In genomic region chr17:36947051-36947819, GRCm38 (mm10) we compare ENCODE assay signal across 9 mouse cellular contexts. TPM values are rescaled to one million over a fixed set of nuclear protein-coding genes. Genes with fewer than 3 reads are reported as not detected.
DNase-seq lines count a peak whose midpoint lies in the region; ATAC-seq and TF ChIP-seq lines count a peak whose summit lies in the region.
"Had no signal": no experiment of that assay in that cellular context is flagged by ENCODE, and none has a peak within 500 bp of the region (broad histone marks: within the 10 kb centered on the region; RNA-seq: fewer than 3 reads in every experiment).

No protein-coding gene starts in this region.

- peak overlapping the region; percentile 91 for H3K4me2 ChIP-seq in forebrain, embryonic 11.5 days (ENCODE audit: low read depth, low read length, severe bottlenecking)
- H3K4me2 ChIP-seq in heart, embryonic 16.5 days (ENCODE audit: low read depth, low read length) = peak overlapping the region; percentile 97
- H3K4me2 ChIP-seq in lung, embryonic 14.5 days = peak overlapping the region; percentile 97

- no peaks in the 10 kb centered on the region for H3K9me3 ChIP-seq in forebrain, embryonic 11.5 days (ENCODE audit: control insufficient read depth, low read length)
- H3K9me3 ChIP-seq in heart, embryonic 16.5 days (replicated peaks; ENCODE audit: control insufficient read depth, low read length) = no peaks in the 10 kb centered on the region
- no peaks in the 10 kb centered on the region for H3K9me3 ChIP-seq in lung, embryonic 14.5 days (ENCODE audit: low read depth, low read length)

- peaks cover 33% of the 10 kb centered on the region for H3K27me3 ChIP-seq in forebrain, embryonic 11.5 days (ENCODE audit: control insufficient read depth, insufficient read depth, low read length)
- H3K27me3 ChIP-seq in heart, embryonic 16.5 days (ENCODE audit: control insufficient read depth, insufficient read depth, low read length) = peaks cover 42% of the 10 kb centered on the region
- H3K27me3 ChIP-seq in lung, embryonic 14.5 days (ENCODE audit: insufficient read depth, low read length) = peaks cover 47% of the 10 kb centered on the region

- TF ChIP-seq CTCF in lung, embryonic 14.5 days (IDR thresholded peaks at IDR 0.05; ENCODE audit: low read depth) = peak; percentile 24; the same call in 1 of the 2 replicates

- H3K4me3 ChIP-seq in forebrain, embryonic 11.5 days (ENCODE audit: low read depth, low read length) = peak overlapping the region; percentile 48
- H3K4me3 ChIP-seq in heart, embryonic 16.5 days (ENCODE audit: low read length) = peak overlapping the region; percentile 64
- H3K4me3 ChIP-seq in lung, embryonic 14.5 days (ENCODE audit: low read depth, low read length) = peak overlapping the region; percentile 48

- peaks cover 10% of the 10 kb centered on the region; the same call in 1 of the 2 replicates for H3K4me1 ChIP-seq in forebrain, embryonic 11.5 days (replicated peaks; ENCODE audit: control insufficient read depth, insufficient read depth, low read length)
- peaks cover 15% of the 10 kb centered on the region for H3K4me1 ChIP-seq in heart, embryonic 16.5 days (ENCODE audit: control insufficient read depth, insufficient read depth, low read length)
- H3K4me1 ChIP-seq in lung, embryonic 14.5 days (ENCODE audit: insufficient read depth) = no peaks in the 10 kb centered on the region; the same call in 1 of the 2 replicates

- under 1% methylated on average over 62 of the region's 62 CpGs for WGBS in forebrain, embryonic 11.5 days
- under 1% methylated on average over 62 of the region's 62 CpGs for WGBS in heart, embryonic 16.5 days
- WGBS in lung, embryonic 14.5 days = under 1% methylated on average over 62 of the region's 62 CpGs

- peak; percentile 71 for DNase-seq in NIH3T3 (ENCODE audit: low read depth)
- peak; percentile 20 for DNase-seq in brain, embryonic 18.5 days (ENCODE audit: low read depth, low spot score)
- DNase-seq in forebrain, embryonic 11.5 days (ENCODE audit: low spot score) = peak; percentile 83
- DNase-seq in kidney, postnatal 14 days = peak; percentile 67
- DNase-seq in lung, embryonic 14.5 days = peak; percentile 72
- peak; percentile 77 for DNase-seq in retina, embryonic 14.5 days (ENCODE audit: low spot score)

- H3K27ac ChIP-seq in forebrain, embryonic 11.5 days (ENCODE audit: low read depth, low read length) = no peak overlapping the region
- H3K27ac ChIP-seq in heart, embryonic 16.5 days (ENCODE audit: low read length) = no peak overlapping the region
- no peak overlapping the region for H3K27ac ChIP-seq in lung, embryonic 14.5 days (ENCODE audit: low read depth)

- ATAC-seq in forebrain, embryonic 11.5 days (replicated peaks; ENCODE audit: low FRiP score) = peak; percentile 60
- ATAC-seq in heart, embryonic 16.5 days (replicated peaks; ENCODE audit: extremely low read depth, insufficient read depth, low FRiP score) = no peak; the same call in 1 of the 2 replicates
- ATAC-seq in lung, embryonic 14.5 days (ENCODE audit: insufficient read depth) = peak; percentile 35; the same call in 1 of the 2 replicates
- no peak for ATAC-seq in erythroid progenitor cell, adult 5-6 weeks (replicated peaks; ENCODE audit: low FRiP score, poor library complexity, severe bottlenecking)

- peak overlapping the region; percentile 75 for H3K9ac ChIP-seq in forebrain, embryonic 11.5 days (ENCODE audit: low read length)
- H3K9ac ChIP-seq in heart, embryonic 16.5 days (ENCODE audit: low read length) = peak overlapping the region; percentile 80
- peak overlapping the region; percentile 64 for H3K9ac ChIP-seq in lung, embryonic 14.5 days

- H3K36me3 ChIP-seq in forebrain, embryonic 11.5 days (ENCODE audit: control insufficient read depth, insufficient read depth, low read length) = no peaks in the 10 kb centered on the region; the same call in 1 of the 2 replicates
- H3K36me3 ChIP-seq in heart, embryonic 16.5 days (ENCODE audit: control insufficient read depth, insufficient read depth) = peaks cover 8% of the 10 kb centered on the region
- peaks cover 13% of the 10 kb centered on the region for H3K36me3 ChIP-seq in lung, embryonic 14.5 days (ENCODE audit: insufficient read depth)

RNA-seq across cellular contexts. Expression of gene Ppp1r11, which starts 4.3 kb away (rescaled TPM):
- 142 and 149 TPM in 2 replicates for polyA plus RNA-seq in forebrain, embryonic 11.5 days (2014; fragmentation: Nextera tagmentation; extraction: Ambion mirVana)
- 81.2 and 81.4 TPM in 2 replicates for polyA plus RNA-seq in heart, embryonic 16.5 days (2015; fragmentation: Nextera tagmentation; extraction: Ambion mirVana)
- polyA plus RNA-seq in lung, embryonic 14.5 days (2014; fragmentation: Nextera tagmentation; extraction: Ambion mirVana) = 116 and 123 TPM in 2 replicates
- total RNA-seq in erythroid progenitor cell, adult 5-6 weeks (2015; ENCODE audit: low replicate concordance) = 8.6 and 24.3 TPM in 2 replicates
- 2.2 and 10.8 TPM in 2 replicates for total RNA-seq in erythroid progenitor cell, adult 5-6 weeks (2017; ENCODE audit: low replicate concordance)

RNA-seq across cellular contexts. Expression of gene Rnf39, which starts 4.5 kb away (rescaled TPM):
- polyA plus RNA-seq in forebrain, embryonic 11.5 days (2014; fragmentation: Nextera tagmentation; extraction: Ambion mirVana) = 0.33 and 0.44 TPM in 2 replicates
- 0.22 and 0.40 TPM in 2 replicates for polyA plus RNA-seq in heart, embryonic 16.5 days (2015; fragmentation: Nextera tagmentation; extraction: Ambion mirVana)
- polyA plus RNA-seq in lung, embryonic 14.5 days (2014; fragmentation: Nextera tagmentation; extraction: Ambion mirVana) = 0.35 and 0.53 TPM in 2 replicates
- total RNA-seq in erythroid progenitor cell, adult 5-6 weeks (2015; ENCODE audit: low replicate concordance) = not detected in 2 replicates
- total RNA-seq in erythroid progenitor cell, adult 5-6 weeks (2017; ENCODE audit: low replicate concordance) = not detected in 2 replicates

RNA-seq across cellular contexts. Expression of gene Znrd1, which starts 11.1 kb away (rescaled TPM):
- 83.2 and 86.6 TPM in 2 replicates for polyA plus RNA-seq in forebrain, embryonic 11.5 days (2014; fragmentation: Nextera tagmentation; extraction: Ambion mirVana)
- polyA plus RNA-seq in heart, embryonic 16.5 days (2015; fragmentation: Nextera tagmentation; extraction: Ambion mirVana) = 41.6 and 43.7 TPM in 2 replicates
- polyA plus RNA-seq in lung, embryonic 14.5 days (2014; fragmentation: Nextera tagmentation; extraction: Ambion mirVana) = 102 and 109 TPM in 2 replicates
- total RNA-seq in erythroid progenitor cell, adult 5-6 weeks (2015; ENCODE audit: low replicate concordance) = 6.7 and 32.4 TPM in 2 replicates
- total RNA-seq in erythroid progenitor cell, adult 5-6 weeks (2017; ENCODE audit: low replicate concordance) = 4.4 TPM in 1 of 2 replicates, not detected in the other

RNA-seq across cellular contexts. Expression of gene Znrd1as, which starts 11.2 kb away (rescaled TPM):
- 10.2 and 10.5 TPM in 2 replicates for polyA plus RNA-seq in forebrain, embryonic 11.5 days (2014; fragmentation: Nextera tagmentation; extraction: Ambion mirVana)
- polyA plus RNA-seq in heart, embryonic 16.5 days (2015; fragmentation: Nextera tagmentation; extraction: Ambion mirVana) = 7.8 and 9.3 TPM in 2 replicates
- polyA plus RNA-seq in lung, embryonic 14.5 days (2014; fragmentation: Nextera tagmentation; extraction: Ambion mirVana) = 5.1 and 6.9 TPM in 2 replicates
- 9.6 TPM in 1 of 2 replicates, not detected in the other for total RNA-seq in erythroid progenitor cell, adult 5-6 weeks (2015; ENCODE audit: low replicate concordance)
- total RNA-seq in erythroid progenitor cell, adult 5-6 weeks (2017; ENCODE audit: low replicate concordance) = 9.8 TPM in 1 of 2 replicates, not detected in the other

RNA-seq across cellular contexts. Expression of gene 2410137M14Rik, which starts 33.8 kb away (rescaled TPM):
- not detected in 2 replicates for polyA plus RNA-seq in forebrain, embryonic 11.5 days (2014; fragmentation: Nextera tagmentation; extraction: Ambion mirVana)
- not detected in 2 replicates for polyA plus RNA-seq in heart, embryonic 16.5 days (2015; fragmentation: Nextera tagmentation; extraction: Ambion mirVana)
- polyA plus RNA-seq in lung, embryonic 14.5 days (2014; fragmentation: Nextera tagmentation; extraction: Ambion mirVana) = not detected in 2 replicates
- not detected in 2 replicates for total RNA-seq in erythroid progenitor cell, adult 5-6 weeks (2015; ENCODE audit: low replicate concordance)
- not detected in 2 replicates for total RNA-seq in erythroid progenitor cell, adult 5-6 weeks (2017; ENCODE audit: low replicate concordance)
- total RNA-seq: gastrocnemius, postnatal 4 days had no signal

Comparison
In these comparisons a context has a peak if more than half of its experiments do, and no peak if none do; other contexts are left out.
1. DNase-seq: peak in every context shown above with its lines; median percentile 83 in forebrain, embryonic 11.5 days; 77 in retina, embryonic 14.5 days; 72 in lung, embryonic 14.5 days; 71 in NIH3T3; 67 in kidney, postnatal 14 days; 20 in brain, embryonic 18.5 days.
2. ATAC-seq: peak in forebrain, embryonic 11.5 days (single experiment) and lung, embryonic 14.5 days (single experiment); none in heart, embryonic 16.5 days (single experiment) and erythroid progenitor cell, adult 5-6 weeks (single experiment).
3. Peak in every context shown above with its lines, with median percentiles within 50 percentile points of each other: H3K4me2 ChIP-seq, H3K4me3 ChIP-seq and H3K9ac ChIP-seq.